Mouse (Mus musculus) embryonic facial prominence, embryonic 15.5 days (tissue): Measurements from ENCODE around the gene Hacd1. TPM values are rescaled to one million over a fixed set of nuclear protein-coding genes. Genes with fewer than 3 reads are reported as not detected.

ENCODE experiments used
- ATAC-seq: fragments of 200-750 bp; cut with Nextera tagmentation; 2 replicates; pipeline ENCODE4 v1.8.0; 2017; ENCODE audit warnings: low read depth, moderate TSS enrichment; ENCODE audit not compliant: insufficient number of reproducible peaks, low FRiP score, low TSS enrichment
- H3K27ac ChIP-seq: fragments of 300-500 bp; sonication (generic); replicated peaks from 2 replicates; pipeline ENCODE4 v1.5.1; 2015; ENCODE audit warnings: mild to moderate bottlenecking, inconsistent platforms
- H3K27me3 ChIP-seq: fragments of 300-500 bp; sonication (generic); 2 replicates; pipeline ENCODE4 v1.6.1; 2015; ENCODE audit warnings: inconsistent platforms
- H3K36me3 ChIP-seq: fragments of 300-500 bp; sonication (generic); 2 replicates; pipeline ENCODE4 v1.6.1; 2015; ENCODE audit warnings: mild to moderate bottlenecking, inconsistent platforms
- H3K4me1 ChIP-seq: fragments of 300-500 bp; sonication (generic); 2 replicates; pipeline ENCODE4 v1.6.1; 2015; ENCODE audit warnings: inconsistent platforms
- H3K4me2 ChIP-seq: fragments of 300-500 bp; sonication (generic); replicated peaks from 2 replicates; pipeline ENCODE4 v1.6.1; 2015; ENCODE audit warnings: mild to moderate bottlenecking, inconsistent platforms
- H3K4me3 ChIP-seq: fragments of 300-500 bp; sonication (generic); replicated peaks from 2 replicates; pipeline ENCODE4 v1.5.1; 2015; ENCODE audit warnings: mild to moderate bottlenecking, inconsistent platforms
- H3K9ac ChIP-seq: fragments of 300-500 bp; sonication (generic); 2 replicates; pipeline ENCODE4 v1.6.1; 2015; ENCODE audit warnings: inconsistent platforms
- H3K9me3 ChIP-seq: fragments of 300-500 bp; sonication (generic); replicated peaks from 2 replicates; pipeline ENCODE4 v1.6.1; 2016; ENCODE audit warnings: inconsistent platforms
- WGBS: fragments of 180-500 bp; shearing (Covaris S2); methylation state at CpG from one replicate; pipeline ENCODE4 v1.1.7; 2015; 5-methylcytosine and 5-hydroxymethylcytosine counted together
- polyA plus RNA-seq: library from polyadenylated mRNA; unstranded; fragments of >200 nt; fragmentation: Nextera tagmentation; extraction: Ambion mirVana; gene quantifications from 2 replicates; pipeline ENCODE4 v1.2.1, GENCODE M21; 2015

Hacd1 gene
- polyA plus RNA-seq, 1 experiment from 2014 or later: 71.5 TPM

DNA sequence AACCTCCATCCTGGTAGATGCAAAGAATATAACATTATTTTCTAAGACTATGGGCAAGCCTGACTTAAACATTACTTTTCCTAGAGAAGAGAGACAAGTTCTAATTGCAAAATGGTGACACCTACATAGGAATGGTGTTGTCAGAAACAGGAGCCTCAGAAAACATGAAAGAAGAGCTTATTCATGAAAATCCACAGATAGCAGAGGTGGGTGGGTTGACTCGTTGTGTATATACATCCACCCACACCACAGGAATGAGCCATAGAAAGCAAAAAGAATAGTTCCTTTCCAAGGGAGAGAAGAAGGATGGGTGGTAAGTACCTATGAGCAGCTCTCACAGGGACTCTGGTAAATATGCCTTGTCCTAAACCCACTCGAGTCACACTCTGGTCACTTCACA, 239.3 kb downstream of the Hacd1 start:
- Histone ChIP-seq H3K9me3 (no peaks in the 10 kb centered on the region), H3K27me3 (no peaks in the 10 kb centered on the region), H3K4me1 (no peaks in the 10 kb centered on the region), H3K36me3 (no peaks in the 10 kb centered on the region), H3K27ac (no peak overlapping the region), H3K9ac (no peak overlapping the region), H3K4me2 (no peak overlapping the region), H3K4me3 (no peak overlapping the region)
- 85% methylated on average over 2 of the region's 2 CpGs for WGBS
- ATAC-seq: no peak

DNA sequence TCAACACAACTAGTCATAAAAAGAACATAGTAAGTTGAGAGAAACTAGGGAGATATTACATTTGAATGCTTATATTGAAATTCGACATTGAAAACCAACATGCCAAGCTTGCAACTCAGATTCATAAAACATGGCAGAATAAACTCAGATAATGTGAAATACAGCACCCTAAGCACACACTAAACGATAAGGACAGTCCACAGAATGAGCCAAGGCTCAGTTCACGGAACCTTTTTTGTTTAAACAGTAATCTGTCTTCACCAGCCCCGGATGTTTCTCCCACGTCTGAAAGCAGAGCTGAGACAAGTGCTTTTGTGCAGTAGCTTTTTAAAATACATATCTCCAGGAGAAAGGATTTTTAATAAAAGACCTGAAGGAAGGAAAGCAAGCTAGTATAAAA, 247.3 kb downstream of the Hacd1 start:
- H3K9me3 ChIP-seq: no peaks in the 10 kb centered on the region
- no peak overlapping the region for H3K9ac ChIP-seq
- 77% methylated on average over 5 of the region's 5 CpGs for WGBS

DNA sequence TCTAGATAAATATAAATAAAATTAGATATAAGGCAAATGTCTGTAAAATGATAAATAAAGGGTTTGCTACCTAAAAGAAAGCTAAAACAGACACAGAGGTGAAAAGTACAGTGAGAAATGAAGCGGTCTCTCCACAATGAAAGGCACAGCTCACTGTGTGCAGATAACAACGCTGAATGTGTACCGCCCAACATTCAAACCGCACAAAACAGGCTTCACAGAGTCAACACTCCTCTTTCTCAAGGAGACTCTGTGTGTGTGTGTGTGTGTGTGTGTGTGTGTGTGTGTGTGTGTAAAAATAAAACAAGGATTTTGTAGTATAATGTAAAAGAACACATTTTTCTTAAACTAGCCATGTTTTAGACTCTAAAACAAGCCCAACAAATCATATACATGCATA, 247.9 kb downstream of the Hacd1 start:
- Histone ChIP-seq H3K27me3 (no peaks in the 10 kb centered on the region), H3K9me3 (no peaks in the 10 kb centered on the region), H3K9ac (no peak overlapping the region), H3K4me3 (no peak overlapping the region), H3K27ac (no peak overlapping the region), H3K36me3 (no peaks in the 10 kb centered on the region), H3K4me1 (no peaks in the 10 kb centered on the region), H3K4me2 (no peak overlapping the region)
- ATAC-seq: no peak
- WGBS: 77% methylated on average over 4 of the region's 4 CpGs

More for the DNA sequence above, 247.3 kb downstream of the Hacd1 start:
- H3K27me3 ChIP-seq: no peaks in the 10 kb centered on the region
- H3K4me1 ChIP-seq: no peaks in the 10 kb centered on the region
- no peak for ATAC-seq
- no peak overlapping the region for H3K4me3 ChIP-seq
- no peak overlapping the region for H3K4me2 ChIP-seq
- H3K36me3 ChIP-seq: no peaks in the 10 kb centered on the region
- H3K27ac ChIP-seq: no peak overlapping the region

DNA sequence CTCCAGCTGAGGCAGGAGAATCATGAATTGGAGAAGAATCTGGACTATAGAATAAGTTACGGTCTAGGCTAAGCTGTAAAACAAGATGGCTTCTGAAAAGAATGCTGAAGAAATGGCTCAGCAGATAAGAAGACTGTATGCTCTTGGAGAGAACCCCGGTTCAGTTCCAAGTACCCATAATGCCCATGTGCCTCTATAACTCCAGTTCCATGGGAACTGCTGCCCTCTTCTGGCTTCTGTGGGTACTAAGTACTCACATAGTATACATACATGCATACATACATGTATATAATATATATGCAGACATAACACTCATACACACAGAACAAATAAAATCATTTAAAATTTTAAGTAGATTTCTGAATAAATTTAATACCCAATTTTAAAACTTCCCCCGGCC, 249.8 kb downstream of the Hacd1 start:
- Histone ChIP-seq H3K4me2 (no peak overlapping the region), H3K9ac (no peak overlapping the region), H3K27me3 (no peaks in the 10 kb centered on the region), H3K4me3 (no peak overlapping the region), H3K4me1 (no peaks in the 10 kb centered on the region), H3K36me3 (no peaks in the 10 kb centered on the region), H3K27ac (no peak overlapping the region), H3K9me3 (no peaks in the 10 kb centered on the region)
- WGBS: 91% methylated on average over 3 of the region's 3 CpGs
- no peak for ATAC-seq

DNA sequence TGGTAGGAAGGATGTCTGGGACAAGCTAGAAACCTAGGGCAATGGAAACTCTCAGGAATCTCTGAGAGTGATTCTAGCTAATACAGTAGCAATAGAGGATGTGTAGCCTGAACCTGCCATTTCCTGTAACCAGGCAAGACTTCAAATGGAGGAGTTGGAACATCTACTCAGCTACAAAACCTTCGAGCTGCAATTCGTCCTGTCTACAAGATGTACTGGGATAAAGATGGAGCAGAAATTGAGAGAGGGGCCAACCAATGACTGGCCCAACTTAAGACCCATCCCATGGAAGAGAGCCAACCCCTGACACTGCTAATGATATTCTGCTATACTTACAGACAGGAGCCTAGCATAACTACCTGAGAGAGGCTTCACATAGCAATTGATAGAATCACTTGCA, 255.3 kb downstream of the Hacd1 start:
- Histone ChIP-seq H3K9ac (no peak overlapping the region), H3K4me1 (no peaks in the 10 kb centered on the region), H3K4me2 (no peak overlapping the region), H3K36me3 (no peaks in the 10 kb centered on the region), H3K27me3 (0 out of 2 replicates have a peak, but pooled peaks cover 1% of the 10 kb centered on the region), H3K4me3 (no peak overlapping the region), H3K27ac (no peak overlapping the region), H3K9me3 (no peaks in the 10 kb centered on the region)
- 80% methylated on average over 2 of the region's 2 CpGs for WGBS
- ATAC-seq: no peak

Other genes starting within 250 kb of the Hacd1 start
- 74.2 and 76.0 TPM in 2 replicates for gene Stam, start 18.0 kb upstream of the Hacd1 start, polyA plus RNA-seq
- 0.04 TPM in 1 of 2 replicates, not detected in the other for gene Tmem236, start 118.4 kb upstream of the Hacd1 start, polyA plus RNA-seq
- gene Mrc1, start 173.3 kb upstream of the Hacd1 start, polyA plus RNA-seq: 13.5 and 14.2 TPM in 2 replicates